Mouse (Mus musculus) T-helper 17 cell (primary cell): Measurements from ENCODE around the gene Rnf8.

Experiments used
- in situ Hi-C, 2 experiments: fragments of 300-600 bp; cut with MboI, MseI; formaldehyde crosslinking; loops; 1 replicate in 1 of 2; 2 replicates in 1 of 2; pipeline ENCODE4 v1.15.1; 2025; ENCODE audit warnings: high pct_unique_total_duplicates in 2 of 2

Gene Rnf8

DNA sequence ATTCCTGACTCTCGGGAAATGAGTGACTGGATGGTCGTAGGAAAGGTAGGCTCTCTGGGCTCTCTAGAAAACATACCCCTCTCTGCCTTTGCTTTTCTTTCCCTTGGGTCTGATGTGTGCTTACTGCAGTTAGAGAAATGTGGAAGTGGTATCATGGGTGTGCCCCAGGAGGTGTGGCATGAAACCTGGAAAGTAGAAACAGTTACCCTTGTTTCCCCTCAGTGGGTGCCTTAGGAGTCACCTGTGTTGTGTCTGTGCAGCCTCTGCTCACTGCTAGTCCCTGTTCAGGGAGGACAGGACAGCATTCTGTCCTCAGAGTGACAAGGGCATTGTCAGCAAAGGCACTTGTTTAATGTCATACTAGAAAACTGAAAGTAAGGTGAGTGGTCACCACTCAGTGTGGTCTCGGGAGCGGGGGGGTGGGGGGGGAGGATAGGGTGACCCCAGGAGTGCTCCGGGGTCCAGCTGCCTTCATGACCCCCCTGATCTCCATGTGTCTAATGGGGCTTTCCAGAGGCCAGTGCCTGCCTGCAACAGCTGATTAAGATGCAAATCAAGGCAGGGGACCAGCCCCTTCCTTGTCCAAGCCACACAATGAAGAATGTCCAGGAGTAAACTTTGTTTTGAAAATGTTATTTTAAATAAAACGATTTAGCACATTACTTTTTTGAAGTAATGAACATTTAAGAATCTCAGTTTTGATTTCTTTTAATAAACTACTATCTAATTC lies 64.6 kb downstream of the Rnf8 start:
- in situ Hi-C loops, result no loop called here

DNA sequence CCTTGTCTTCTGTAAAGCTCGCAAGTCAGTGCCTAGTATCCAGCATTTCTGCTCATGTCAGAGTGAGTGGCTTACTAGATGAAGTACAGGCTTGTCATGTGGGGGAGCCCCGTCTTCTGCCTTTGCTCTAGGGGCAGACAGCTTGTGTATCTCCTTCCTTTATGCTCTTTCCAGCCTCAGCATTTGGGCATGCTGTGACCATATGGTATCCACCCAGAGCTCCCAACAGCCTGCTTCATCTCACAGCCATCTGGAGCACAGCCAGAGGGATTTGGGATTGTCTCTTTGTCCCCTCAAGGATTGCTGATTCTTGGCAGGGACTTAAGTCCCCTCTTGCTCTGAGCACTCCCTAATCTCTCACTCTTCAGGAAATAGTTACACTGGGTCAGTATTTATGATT lies 65.6 kb downstream of the Rnf8 start:
- in situ Hi-C loops, result no loop called here

DNA sequence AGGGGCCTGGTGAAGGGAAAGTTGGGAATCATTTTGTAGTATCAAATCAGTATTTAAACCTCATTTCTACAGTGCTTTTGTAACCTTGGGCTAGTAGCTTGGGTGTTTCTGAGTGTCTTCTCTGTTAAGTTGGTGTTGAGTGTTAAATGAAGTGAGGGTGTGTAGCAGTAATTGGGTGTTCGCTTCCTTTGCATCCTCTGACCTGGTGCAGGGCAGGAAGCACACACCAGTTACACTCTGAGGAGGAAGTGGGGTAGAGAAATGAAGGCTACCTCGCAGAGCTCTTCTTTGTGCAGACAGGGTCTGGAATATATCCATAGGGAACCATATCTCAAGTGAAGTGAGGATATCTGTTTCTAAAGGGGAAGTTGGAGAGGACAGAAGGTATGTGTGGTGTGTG lies 66.3 kb downstream of the Rnf8 start:
- in situ Hi-C loops, result no loop called here

DNA sequence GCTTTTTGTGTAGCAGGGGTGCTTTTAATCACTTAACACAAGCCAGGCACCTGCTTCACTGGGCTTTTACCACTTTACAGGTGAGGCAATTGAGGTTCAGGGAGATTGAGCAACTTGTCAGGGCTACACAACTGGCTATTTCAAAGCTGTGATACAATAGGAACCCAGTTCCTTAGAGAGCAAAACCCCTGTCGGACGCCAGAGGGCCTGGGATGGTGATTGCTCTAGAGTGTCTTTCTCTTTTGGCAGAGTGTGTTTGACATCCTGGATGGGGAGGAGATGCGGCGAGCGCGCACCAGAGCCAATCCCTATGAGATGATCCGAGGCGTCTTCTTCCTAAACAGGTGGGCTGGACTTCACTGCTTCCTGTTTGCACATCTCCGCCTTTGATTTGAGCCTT lies 67.1 kb downstream of the Rnf8 start:
- in situ Hi-C loops, result no loop called here

DNA sequence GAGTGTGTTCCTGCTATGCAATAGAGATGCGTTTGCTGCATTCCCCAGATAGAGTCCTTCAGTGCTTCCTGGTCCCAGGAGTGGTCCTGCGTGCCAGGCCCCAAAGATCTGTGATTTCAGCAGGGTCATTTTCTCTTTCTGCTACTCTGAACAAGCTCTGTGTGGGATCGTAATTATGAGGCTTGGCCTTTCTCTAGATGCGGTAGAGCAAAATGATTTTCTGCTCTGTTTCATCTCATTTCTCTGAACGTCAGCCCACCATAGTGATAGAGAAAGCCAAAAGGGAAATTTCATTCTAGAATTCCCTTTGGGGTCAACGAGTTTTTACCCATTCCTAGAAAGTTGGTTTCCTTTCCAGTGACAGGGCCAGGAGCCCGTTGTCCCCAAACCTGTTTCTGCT lies 67.7 kb downstream of the Rnf8 start:
- in situ Hi-C loops, result no loop called here

DNA sequence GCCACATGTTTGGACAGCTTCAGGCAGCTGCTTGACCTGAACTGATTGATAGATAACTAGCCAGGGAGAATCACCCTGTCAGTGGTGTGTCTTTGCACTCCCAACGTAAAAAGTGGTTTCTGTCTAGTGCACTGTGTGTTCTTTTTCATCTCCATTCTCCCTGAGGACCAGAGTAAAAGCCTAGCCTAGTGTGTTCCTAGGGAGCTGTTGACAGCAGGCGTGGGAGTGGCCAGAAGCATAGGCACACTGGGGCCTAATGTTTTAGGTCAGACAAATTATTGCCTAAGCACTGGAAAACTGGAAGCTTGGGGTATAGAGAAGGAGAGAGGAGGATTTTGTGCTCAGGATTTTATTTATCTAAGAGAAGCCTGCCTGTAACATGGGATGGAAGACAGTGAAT lies 68.5 kb downstream of the Rnf8 start:
- in situ Hi-C loops, result no loop called here

DNA sequence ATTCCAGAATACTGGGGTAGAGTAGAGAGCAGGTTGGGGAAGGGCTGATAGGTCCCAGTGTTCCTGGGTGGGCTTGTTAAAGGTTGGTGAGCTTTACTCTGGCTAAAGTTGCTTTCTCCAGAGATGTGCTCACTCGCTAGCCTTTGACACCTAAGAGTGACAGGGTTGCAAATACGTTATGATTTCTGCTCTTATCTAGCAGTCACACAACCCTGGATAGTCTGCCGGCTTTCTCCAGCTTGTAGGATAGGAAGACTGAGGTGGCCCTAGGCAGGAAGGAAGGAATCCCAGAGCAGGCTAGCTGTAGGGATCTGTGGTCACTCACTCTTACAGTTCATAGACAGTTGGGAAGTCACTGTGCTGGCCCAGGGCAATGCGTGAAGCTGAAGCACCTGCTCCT lies 69.7 kb downstream of the Rnf8 start:
- in situ Hi-C loops, result no loop called here

DNA sequence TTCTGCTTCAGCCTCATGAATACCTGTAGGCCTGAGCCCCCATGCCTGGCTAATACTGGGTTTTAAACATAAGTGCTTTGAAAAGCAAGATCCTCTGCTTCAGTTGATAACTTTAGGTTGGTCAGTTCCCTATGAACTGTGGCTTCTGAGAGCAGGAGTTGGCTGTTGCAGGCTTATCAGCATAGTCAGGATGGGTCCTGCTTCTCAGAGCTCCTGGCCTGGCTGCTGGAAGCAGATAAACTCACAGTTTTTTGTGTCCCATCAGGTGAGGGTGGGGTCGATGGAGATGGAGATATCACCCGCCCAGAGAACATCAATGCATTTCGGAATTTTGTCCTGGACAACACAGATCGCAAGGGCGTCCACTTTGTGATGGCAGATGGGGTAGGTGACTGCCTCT lies 72.2 kb downstream of the Rnf8 start:
- in situ Hi-C loops, result no loop called here

DNA sequence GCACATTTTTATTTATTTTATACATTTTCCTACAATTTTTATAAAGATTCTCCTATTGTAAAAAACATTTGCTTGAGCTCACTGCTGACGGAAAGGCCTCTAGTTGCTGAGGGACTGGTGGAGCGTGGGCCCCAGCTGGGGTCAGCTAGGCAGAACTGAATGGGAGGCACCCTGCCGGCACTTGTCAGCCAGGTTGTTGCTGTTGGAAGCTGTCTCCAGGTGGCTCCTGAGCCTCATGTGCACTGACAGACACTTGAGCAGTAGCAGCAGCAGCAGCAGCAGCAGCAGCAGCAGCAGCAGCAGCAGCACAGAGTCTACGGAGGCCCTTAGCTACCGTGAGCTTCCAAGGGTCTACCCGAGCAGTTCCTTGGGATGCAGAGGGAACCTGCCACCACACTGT lies 72.8 kb downstream of the Rnf8 start:
- in situ Hi-C loops, result no loop called here

DNA sequence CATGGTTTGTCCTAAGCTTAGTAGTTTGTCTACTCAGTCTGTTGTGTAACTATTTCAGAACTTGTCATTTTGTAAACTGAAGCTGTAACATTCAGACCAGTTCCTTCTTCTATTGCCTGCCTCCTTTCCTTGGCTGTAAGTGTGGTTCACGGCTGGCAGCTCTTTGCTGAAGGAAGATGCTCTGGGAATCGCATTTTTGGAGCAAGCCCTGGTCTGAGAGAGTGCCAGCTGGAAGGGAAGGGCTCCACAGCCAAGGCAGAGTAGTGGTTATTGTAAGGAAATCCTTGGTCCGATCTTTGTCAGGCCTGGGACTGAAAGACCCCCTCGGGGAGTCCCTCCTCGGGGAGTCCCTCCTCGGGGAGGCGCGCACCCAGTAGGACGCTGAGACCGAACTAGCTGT lies 74.0 kb downstream of the Rnf8 start:
- in situ Hi-C loops, result no loop called here

DNA sequence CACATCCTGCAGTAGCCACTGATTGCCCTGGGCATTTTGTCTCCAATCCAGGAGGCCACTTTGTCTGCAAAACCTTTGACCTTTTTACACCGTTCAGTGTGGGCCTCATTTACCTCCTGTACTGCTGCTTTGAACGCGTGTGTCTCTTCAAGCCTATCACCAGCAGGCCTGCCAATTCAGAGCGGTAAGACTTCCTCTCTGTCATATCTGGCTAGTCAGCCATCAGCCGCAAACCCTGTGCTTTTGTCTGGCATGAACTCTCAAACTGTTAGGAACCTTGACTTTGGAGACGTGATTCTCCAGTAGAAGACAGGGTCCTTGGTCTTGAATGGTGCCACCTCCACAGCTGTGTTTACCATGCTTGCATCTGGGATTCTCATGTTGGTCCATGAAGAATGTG lies 75.7 kb downstream of the Rnf8 start:
- in situ Hi-C loops, result no loop called here

DNA sequence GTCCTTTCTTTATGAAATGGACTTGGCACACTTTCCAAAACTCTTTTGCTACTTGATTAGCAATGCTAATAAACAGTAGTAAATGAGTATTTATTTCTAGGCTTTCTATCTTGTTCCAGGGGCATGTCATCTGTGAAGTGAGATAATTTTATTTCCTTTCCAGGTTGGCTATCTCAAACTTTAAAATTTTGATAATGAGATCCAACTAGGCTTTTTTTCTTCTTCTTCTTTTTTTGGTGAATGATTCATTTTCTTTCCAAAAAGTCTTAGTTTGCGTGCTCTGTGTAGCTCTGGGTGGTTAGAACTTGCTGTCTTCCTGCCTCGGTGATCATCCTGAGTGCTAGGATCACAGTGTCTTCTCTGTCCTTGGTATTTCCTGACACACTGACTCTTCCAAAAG lies 78.2 kb downstream of the Rnf8 start:
- in situ Hi-C loops, result no loop called here

DNA sequence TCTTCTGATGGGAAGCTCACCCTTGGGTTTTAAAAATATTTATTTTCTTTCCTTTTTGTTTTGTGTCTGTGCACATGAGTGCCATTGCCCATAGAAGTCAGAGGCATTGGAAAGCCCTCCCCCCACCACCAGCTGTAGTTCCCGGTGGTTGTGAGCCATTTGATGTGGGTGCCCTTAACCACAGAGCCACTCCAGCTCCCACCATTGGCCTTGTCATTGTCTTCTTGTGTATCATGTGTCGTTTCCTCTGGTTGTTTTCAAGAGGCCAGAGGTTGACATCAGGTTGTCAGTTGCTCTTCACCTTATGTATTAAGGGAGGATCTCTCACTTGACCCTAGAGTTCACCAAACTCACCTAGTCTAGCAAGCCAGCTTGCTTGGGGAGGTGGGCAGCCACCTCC lies 79.0 kb downstream of the Rnf8 start:
- in situ Hi-C loops, result no loop called here

DNA sequence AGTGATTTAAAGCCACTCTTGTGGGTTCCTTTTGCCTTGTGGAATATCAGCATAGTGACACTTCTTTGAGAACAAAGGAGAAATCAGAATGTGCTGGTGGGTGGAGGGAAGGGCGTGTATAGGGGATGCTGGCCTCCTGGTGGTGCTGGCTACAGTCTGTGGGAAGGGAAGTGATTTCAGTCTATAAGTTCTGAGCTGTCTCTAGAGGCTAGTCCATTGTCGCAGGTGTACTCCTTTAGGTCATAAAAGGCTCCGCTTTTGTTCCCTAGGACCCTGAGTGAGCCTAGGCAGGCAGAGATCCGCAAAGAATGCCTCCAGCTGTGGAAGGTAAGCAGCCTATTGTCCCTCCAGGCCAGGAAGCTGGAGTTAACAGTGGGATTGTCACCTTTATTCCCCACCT lies 79.9 kb downstream of the Rnf8 start:
- in situ Hi-C loops, result no loop called here
